Mouse (Mus musculus): ENCODE measurements at regions not wholly inside any gene's neighbourhood (a gene's known extent, or its start where the extent isn't known, plus 50 kb on each side); places are given as distances from the start of the nearest gene placed in this dataset.

- DNase-seq: no peak
Measured at GRCm38 (mm10) chr2:64706646-64707177, 318.1 kb downstream of the Grb14 start.

GRCm38 (mm10) chr2:64695974-64696373 is 328.8 kb downstream of the Grb14 start:
- no peak for DNase-seq

- DNase-seq: no peak
Measured at GRCm38 (mm10) chr2:64691444-64691843, 333.3 kb downstream of the Grb14 start.

GRCm38 (mm10) chr2:64690996-64691395 is 333.8 kb downstream of the Grb14 start:
- DNase-seq: no peak

- no peak for DNase-seq
Measured at GRCm38 (mm10) chr2:64686781-64687180, 338.0 kb downstream of the Grb14 start.

GRCm38 (mm10) chr2:64649614-64650013 is 375.2 kb downstream of the Grb14 start:
- no peak for DNase-seq

- no peak for DNase-seq
Measured at GRCm38 (mm10) chr2:64616931-64617330, 407.9 kb downstream of the Grb14 start.

GRCm38 (mm10) chr2:64606864-64607263 is 417.9 kb downstream of the Grb14 start:
- no peak for DNase-seq

GRCm38 (mm10) chr2:64582258-64582657 is 442.5 kb downstream of the Grb14 start:
- no peak for DNase-seq

GRCm38 (mm10) chr2:64536032-64536431 is 438.2 kb upstream of the Fign start:
- no peak for DNase-seq

GRCm38 (mm10) chr2:64535351-64535851 is 437.6 kb upstream of the Fign start:
- no peak for DNase-seq

GRCm38 (mm10) chr2:64534869-64535268 is 437.0 kb upstream of the Fign start:
- no peak for DNase-seq

- no peak for DNase-seq
Measured at GRCm38 (mm10) chr2:64534344-64534743, 436.5 kb upstream of the Fign start.

GRCm38 (mm10) chr2:64522722-64523121 is 424.9 kb upstream of the Fign start:
- no peak for DNase-seq

- peak; percentile 3 for DNase-seq
Measured at GRCm38 (mm10) chr2:64522233-64522632, 424.4 kb upstream of the Fign start.

- DNase-seq: no peak
Measured at GRCm38 (mm10) chr2:64495725-64496124, 397.9 kb upstream of the Fign start.

- DNase-seq: no peak
Measured at GRCm38 (mm10) chr2:64466412-64466970, 368.7 kb upstream of the Fign start.

GRCm38 (mm10) chr2:64462466-64463114 is 364.8 kb upstream of the Fign start:
- no peak for DNase-seq

GRCm38 (mm10) chr2:64462041-64462440 is 364.2 kb upstream of the Fign start:
- DNase-seq: no peak

GRCm38 (mm10) chr2:64461636-64462035 is 363.8 kb upstream of the Fign start:
- DNase-seq: no peak

- peak; percentile 65 for DNase-seq
Measured at GRCm38 (mm10) chr2:64458171-64458570, 360.3 kb upstream of the Fign start.

- DNase-seq: no peak
Measured at GRCm38 (mm10) chr2:64452690-64453089, 354.9 kb upstream of the Fign start.

GRCm38 (mm10) chr2:64451614-64452317 is 353.9 kb upstream of the Fign start:
- no peak for DNase-seq

- DNase-seq: no peak
Measured at GRCm38 (mm10) chr2:64443171-64443570, 345.3 kb upstream of the Fign start.

All from lung, postnatal 10 days (tissue).